Mouse (Mus musculus) erythroblast, embryonic 14.5 days (primary cell): Measurements from ENCODE around the gene Coro2b.

Experiments used
- GATA1 ChIP-seq: IDR thresholded peaks from 2 replicates; pipeline ENCODE4 v1.6.1; 2012; ENCODE audit warnings: low read length, inconsistent platforms, mixed read lengths
- TAL1 ChIP-seq: IDR thresholded peaks from 3 replicates; pipeline ENCODE4 v1.6.1; 2012; ENCODE audit warnings: low read length, inconsistent platforms, mixed read lengths

DNA sequence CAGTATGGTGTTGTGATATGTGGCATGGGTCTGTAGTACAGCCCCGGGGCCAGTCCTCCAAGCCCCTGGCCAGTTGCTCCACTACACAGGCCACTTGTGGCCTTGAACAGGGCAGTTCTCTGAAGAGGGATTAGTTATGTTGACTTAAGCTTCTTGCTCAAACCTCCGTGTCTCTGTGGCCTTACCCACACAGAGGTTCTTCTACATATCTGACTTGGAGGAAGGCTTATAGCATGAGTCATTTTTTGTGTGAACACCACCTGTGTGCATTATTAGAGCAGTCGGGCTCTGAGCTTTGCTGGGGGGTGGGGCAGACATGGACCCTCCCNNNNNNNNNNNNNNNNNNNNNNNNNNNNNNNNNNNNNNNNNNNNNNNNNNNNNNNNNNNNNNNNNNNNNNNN, 162.6 kb downstream of the Coro2b start:
- TF ChIP-seq GATA1 (no peak), TAL1 (no peak)
